8 mouse cellular contexts compared by ENCODE assay signal in genomic region chr17:93141125-93141524, GRCm38 (mm10). TPM values are rescaled to one million over a fixed set of nuclear protein-coding genes. Genes with fewer than 3 reads are reported as not detected.
A peak's percentile ranks its signal among the peaks of the same experiment; 100 is the strongest.
DNase-seq lines count a peak whose midpoint lies in the region; ATAC-seq and TF ChIP-seq lines count a peak whose summit lies in the region.
"Had no signal": no experiment of that assay in that cellular context is flagged by ENCODE, and none has a peak within 500 bp of the region (broad histone marks: within the 10 kb centered on the region; RNA-seq: fewer than 3 reads in every experiment).

No protein-coding gene starts in this region.

- H3K27me3 ChIP-seq in CH12.LX (replicated peaks): no peaks in the 10 kb centered on the region
- H3K27me3 ChIP-seq in hindbrain, embryonic 15.5 days: no peaks in the 10 kb centered on the region
- H3K27me3 ChIP-seq: megakaryocyte, embryonic 14.5 days had no signal

- TF ChIP-seq POLR2A in CH12.LX (IDR thresholded peaks at IDR 0.05; ENCODE audit: low read depth, low read length): no peak

- peak; percentile 51; the same call in 1 of the 2 replicates for ATAC-seq in hindbrain, embryonic 15.5 days (ENCODE audit: low FRiP score, low read depth)
- peak; percentile 80 for ATAC-seq in megakaryocyte progenitor cell, adult 5-6 weeks (replicated peaks; ENCODE audit: poor library complexity)

- DNase-seq in CH12.LX (ENCODE audit: extremely low read depth) (no peak), MEL-GATA-1-ER (ENCODE audit: extremely low read depth, low read depth) (peak; percentile 2), MN1 (ENCODE audit: low spot score) (no peak)
- peak; percentile 60 for DNase-seq in embryo, embryonic 10 days (ENCODE audit: low spot score)
- DNase-seq in telencephalon, adult 2 months (ENCODE audit: low read depth, low spot score): peak; percentile 42

- no peak overlapping the region for H3K27ac ChIP-seq in CH12.LX (ENCODE audit: insufficient read depth, low read depth)
- H3K27ac ChIP-seq in hindbrain, embryonic 15.5 days (replicated peaks): no peak overlapping the region

- H3K36me3 ChIP-seq in CH12.LX (replicated peaks in 1 of 2; ENCODE audit: control insufficient read depth in 1 of 2, insufficient read depth in 1 of 2, low read length in 1 of 2): no peaks in the 10 kb centered on the region
- H3K36me3 ChIP-seq in hindbrain, embryonic 15.5 days: no peaks in the 10 kb centered on the region

- H3K4me3 ChIP-seq in CH12.LX (replicated peaks in 1 of 3; ENCODE audit: low read depth in 2 of 3, low read length in 2 of 3, poor library complexity in 1 of 3): no peak overlapping the region
- H3K4me3 ChIP-seq in hindbrain, embryonic 15.5 days: no peak overlapping the region
- H3K4me3 ChIP-seq: megakaryocyte, embryonic 14.5 days had no signal

- TF ChIP-seq EP300 in CH12.LX (IDR thresholded peaks at IDR 0.05; ENCODE audit: low read length): no peak

- no peaks in the 10 kb centered on the region for H3K4me1 ChIP-seq in CH12.LX (ENCODE audit: control insufficient read depth in 1 of 2, insufficient read depth in 2 of 2)
- H3K4me1 ChIP-seq in hindbrain, embryonic 15.5 days (replicated peaks): no peaks in the 10 kb centered on the region
- H3K4me1 ChIP-seq: megakaryocyte, embryonic 14.5 days had no signal

- TF ChIP-seq RAD21 in CH12.LX (IDR thresholded peaks at IDR 0.05; ENCODE audit: low read depth, low read length): peak; percentile 53

- WGBS in hindbrain, embryonic 15.5 days: 21% methylated on average over 3 of the region's 3 CpGs

- TF ChIP-seq CTCF in CH12.LX (conservative IDR thresholded peaks at IDR 0.05 in 1 of 2, IDR thresholded peaks at IDR 0.05 in 1 of 2; ENCODE audit: low read depth in 2 of 2, low read length in 2 of 2): peak in 1 of 2 experiments; percentile 56; a peak in 2 of 4 replicates

- H3K79me2 ChIP-seq in CH12.LX (replicated peaks; ENCODE audit: control insufficient read depth, extremely low read depth, insufficient read depth, poor library complexity, severe bottlenecking): no peaks in the 10 kb centered on the region

- H3K9me3 ChIP-seq in CH12.LX (replicated peaks; ENCODE audit: low read length): peaks cover 10% of the 10 kb centered on the region
- no peaks in the 10 kb centered on the region for H3K9me3 ChIP-seq in hindbrain, embryonic 15.5 days
- H3K9me3 ChIP-seq: megakaryocyte, embryonic 14.5 days had no signal

- in situ Hi-C loops in CH12.LX (cut with MboI; ENCODE audit: low pct_ligation_motif_present, low pct_unique_long_range_greater_than_20kb, low sequenced_read_pairs): no loop called here

- no peak overlapping the region for H3K9ac ChIP-seq in CH12.LX (ENCODE audit: insufficient read depth, low read depth)
- no peak overlapping the region for H3K9ac ChIP-seq in hindbrain, embryonic 15.5 days

- dilution Hi-C loops in CH12.LX (cut with MboI; ENCODE audit: extremely low pct_ligation_motif_present, extremely low pct_unique_long_range_greater_than_20kb, low sequenced_read_pairs): no loop called here

- no peak overlapping the region for H3K4me2 ChIP-seq in CH12.LX (ENCODE audit: insufficient read depth, low read depth, poor library complexity, severe bottlenecking)
- H3K4me2 ChIP-seq in hindbrain, embryonic 15.5 days: no peak overlapping the region

TF ChIP-seq in CH12.LX, 34 proteins besides CTCF, POLR2A, EP300 and RAD21:
- TF ChIP-seq MAX (IDR thresholded peaks at IDR 0.05; ENCODE audit: low read length): no peak
- peak; percentile 43; the same call in 1 of the 2 replicates for TF ChIP-seq SMC3 (IDR thresholded peaks at IDR 0.05; ENCODE audit: low read depth, low read length)
TF ChIP-seq in CH12.LX: peak in this region for 1.

RNA-seq across cellular contexts. Expression of gene Adcyap1, which starts 57.7 kb away (rescaled TPM):
- total RNA-seq in CH12.LX (2012; rRNA removed): not detected in 2 replicates
- total RNA-seq in CH12.LX (2014; rRNA removed): not detected in 2 replicates
- not detected in 2 replicates for polyA plus RNA-seq in CH12.LX (2012; ENCODE audit: insufficient read length, low read depth)
- 28.4 and 33.8 TPM in 2 replicates for polyA plus RNA-seq in hindbrain, embryonic 15.5 days (2015; fragmentation: Nextera tagmentation; extraction: Ambion mirVana)
- not detected in 2 replicates for total RNA-seq in megakaryocyte progenitor cell, adult 5-6 weeks (2015)
- total RNA-seq in megakaryocyte progenitor cell, adult 5-6 weeks (2017): not detected in 2 replicates

Comparison
In these comparisons a context has a peak if more than half of its experiments do, and no peak if none do; other contexts are left out.
1. DNase-seq: peak in MEL-GATA-1-ER (single experiment), embryo, embryonic 10 days (single experiment) and telencephalon, adult 2 months (single experiment); none in CH12.LX (single experiment) and MN1 (single experiment).